Mouse (Mus musculus): ENCODE data around the gene Pcnx.

The Pcnx gene

DNA sequence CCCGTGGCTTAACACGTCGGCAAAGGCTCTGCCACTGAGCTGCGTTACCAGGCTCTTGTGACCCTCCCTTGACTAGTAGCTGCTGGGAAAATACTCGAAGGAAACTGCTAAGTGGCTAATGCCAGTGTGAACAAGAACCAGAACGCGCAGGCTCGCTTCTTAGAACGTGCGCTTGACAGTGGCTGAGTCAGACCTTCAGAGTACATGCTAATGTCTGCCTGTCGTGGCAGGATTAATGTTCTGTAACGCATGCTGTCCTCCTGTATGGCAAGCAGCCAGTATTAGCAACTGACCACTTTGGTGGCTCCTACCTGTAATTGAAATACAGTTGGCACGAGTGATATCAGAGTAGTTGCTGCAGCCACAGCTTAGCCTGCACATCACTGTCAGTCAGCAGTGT lies 72.2 kb downstream of the Pcnx start:
- H3K4me1 ChIP-seq (replicated peaks; ENCODE audit: low read depth, low read length) = peaks cover 9% of the 10 kb centered on the region
- no peaks in the 10 kb centered on the region for H3K27me3 ChIP-seq (ENCODE audit: insufficient read depth, low read length)
- no peak for TF ChIP-seq CTCF (conservative IDR thresholded peaks at IDR 0.05; ENCODE audit: low read length)
- no peak for TF ChIP-seq NANOG (IDR thresholded peaks at IDR 0.05; ENCODE audit: borderline replicate concordance, low read length)
- TF ChIP-seq POU5F1 (IDR thresholded peaks at IDR 0.05; ENCODE audit: borderline replicate concordance, low read length) = no peak

DNA sequence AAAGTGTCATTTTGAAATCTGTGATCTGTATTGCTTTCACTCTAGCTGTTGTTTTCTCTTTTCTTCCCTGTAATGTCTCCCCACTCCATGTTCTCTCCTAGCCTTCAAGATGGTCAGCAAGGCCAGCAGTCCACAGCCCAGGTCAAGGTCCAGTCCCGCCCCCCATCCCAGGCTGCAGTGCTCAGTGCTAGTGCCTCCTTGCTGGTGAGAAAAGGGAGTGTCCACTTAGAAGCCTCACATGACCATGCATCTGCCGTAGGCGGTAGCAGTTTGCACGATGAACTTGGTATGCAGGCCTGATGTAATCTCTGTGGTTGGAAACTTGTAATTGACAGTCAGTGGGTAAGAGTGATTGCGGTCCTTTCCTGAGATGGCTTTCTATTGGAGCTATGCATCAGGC lies 73.6 kb downstream of the Pcnx start:
- Histone ChIP-seq H3K4me3 (replicated peaks; ENCODE audit: low read length) (no peak overlapping the region), H3K36me3 (ENCODE audit: insufficient read depth, low read length) (no peaks in the 10 kb centered on the region), H3K9me3 (ENCODE audit: low read length) (no peaks in the 10 kb centered on the region), H3K4me1 (replicated peaks; ENCODE audit: low read depth, low read length) (peaks cover 9% of the 10 kb centered on the region), H3K27me3 (ENCODE audit: insufficient read depth, low read length) (no peaks in the 10 kb centered on the region)
- no peak for TF ChIP-seq NANOG (IDR thresholded peaks at IDR 0.05; ENCODE audit: borderline replicate concordance, low read length)
- TF ChIP-seq POU5F1 (IDR thresholded peaks at IDR 0.05; ENCODE audit: borderline replicate concordance, low read length) = no peak
- no peak for TF ChIP-seq CTCF (conservative IDR thresholded peaks at IDR 0.05; ENCODE audit: low read length)

More for the DNA sequence above, 72.2 kb downstream of the Pcnx start:
- no peaks in the 10 kb centered on the region for H3K36me3 ChIP-seq (ENCODE audit: insufficient read depth, low read length)
- H3K9me3 ChIP-seq (ENCODE audit: low read length) = no peaks in the 10 kb centered on the region
- no peak overlapping the region for H3K4me3 ChIP-seq (replicated peaks; ENCODE audit: low read length)

DNA sequence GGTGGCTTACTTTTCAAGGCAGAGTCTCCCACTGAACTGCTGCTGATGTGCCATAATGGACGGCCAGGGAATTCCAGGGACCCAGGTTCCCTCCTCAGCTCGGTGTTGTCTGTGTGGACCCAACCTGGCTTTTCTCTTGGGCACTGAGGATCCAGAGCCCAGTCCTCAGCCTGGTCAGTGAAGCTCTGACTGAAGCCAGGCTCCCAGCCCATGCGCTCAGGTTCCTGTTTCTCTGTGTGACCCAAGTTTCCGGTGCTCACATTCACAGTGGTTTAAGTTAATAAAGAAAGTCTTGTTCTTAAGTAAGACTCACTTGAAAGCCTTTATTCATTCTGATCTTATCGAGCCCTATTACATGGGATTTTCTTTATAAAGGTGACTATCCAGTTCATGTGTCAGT lies 74.7 kb downstream of the Pcnx start:
- TF ChIP-seq POU5F1 (IDR thresholded peaks at IDR 0.05; ENCODE audit: borderline replicate concordance, low read length) (no peak), CTCF (conservative IDR thresholded peaks at IDR 0.05; ENCODE audit: low read length) (no peak), NANOG (IDR thresholded peaks at IDR 0.05; ENCODE audit: borderline replicate concordance, low read length) (no peak)
- H3K4me1 ChIP-seq (replicated peaks; ENCODE audit: low read depth, low read length) = peaks cover 9% of the 10 kb centered on the region
- no peaks in the 10 kb centered on the region for H3K27me3 ChIP-seq (ENCODE audit: insufficient read depth, low read length)
- no peaks in the 10 kb centered on the region for H3K9me3 ChIP-seq (ENCODE audit: low read length)
- no peaks in the 10 kb centered on the region for H3K36me3 ChIP-seq (ENCODE audit: insufficient read depth, low read length)
- no peak overlapping the region for H3K4me3 ChIP-seq (replicated peaks; ENCODE audit: low read length)

DNA sequence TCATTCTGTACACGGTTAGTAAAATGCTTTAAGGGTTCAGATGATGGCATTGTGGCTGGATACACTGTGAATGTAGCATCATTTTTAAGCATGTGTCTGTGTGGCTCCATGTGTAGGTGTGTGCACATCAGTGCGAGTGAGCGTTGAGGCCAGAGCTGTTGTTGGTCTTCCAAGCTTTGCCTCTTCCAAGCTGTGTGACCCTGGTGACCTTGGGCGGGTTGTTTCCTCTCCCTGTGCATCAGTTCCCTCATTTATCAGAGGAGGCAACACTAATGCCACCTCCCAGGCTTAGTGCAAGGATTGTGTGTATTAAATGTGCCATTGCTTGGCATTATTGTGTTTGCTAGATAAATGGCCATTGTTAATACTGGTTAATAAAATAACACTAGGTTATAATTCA lies 76.2 kb downstream of the Pcnx start:
- no peaks in the 10 kb centered on the region for H3K27me3 ChIP-seq (ENCODE audit: insufficient read depth, low read length)

DNA sequence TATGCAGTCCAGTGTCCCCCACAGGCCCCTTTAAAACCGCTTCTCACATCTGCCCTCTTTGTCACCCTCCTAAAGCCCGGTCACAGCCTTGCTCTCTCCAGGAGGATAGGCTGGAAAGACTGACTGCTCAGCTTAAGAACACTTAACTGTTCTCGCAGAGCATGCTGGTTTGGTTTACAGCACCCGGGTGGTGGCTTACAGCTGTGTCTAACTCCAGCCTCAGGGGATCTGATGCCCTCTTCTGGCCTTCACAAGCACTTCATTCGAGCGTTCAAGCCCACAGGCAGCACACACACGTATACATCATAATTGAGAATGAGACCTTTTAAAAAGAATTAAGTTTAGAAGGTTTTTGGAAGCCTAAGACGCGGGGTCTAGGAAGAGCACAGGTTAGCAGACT lies 81.4 kb downstream of the Pcnx start:
- H3K4me3 ChIP-seq (replicated peaks; ENCODE audit: low read length) = no peak overlapping the region
- H3K4me1 ChIP-seq (replicated peaks; ENCODE audit: low read depth, low read length) = peaks cover under 1% of the 10 kb centered on the region; the same call in 1 of the 2 replicates
- no peaks in the 10 kb centered on the region for H3K36me3 ChIP-seq (ENCODE audit: insufficient read depth, low read length)
- no peaks in the 10 kb centered on the region for H3K27me3 ChIP-seq (ENCODE audit: insufficient read depth, low read length)
- no peak; the same call in 1 of the 2 replicates for TF ChIP-seq CTCF (conservative IDR thresholded peaks at IDR 0.05; ENCODE audit: low read length)
- TF ChIP-seq POU5F1 (IDR thresholded peaks at IDR 0.05; ENCODE audit: borderline replicate concordance, low read length) = no peak
- TF ChIP-seq NANOG (IDR thresholded peaks at IDR 0.05; ENCODE audit: borderline replicate concordance, low read length) = no peak
- no peaks in the 10 kb centered on the region for H3K9me3 ChIP-seq (ENCODE audit: low read length)

More for the DNA sequence above, 76.2 kb downstream of the Pcnx start:
- TF ChIP-seq CTCF (conservative IDR thresholded peaks at IDR 0.05; ENCODE audit: low read length) = no peak
- TF ChIP-seq POU5F1 (IDR thresholded peaks at IDR 0.05; ENCODE audit: borderline replicate concordance, low read length) = no peak
- no peak for TF ChIP-seq NANOG (IDR thresholded peaks at IDR 0.05; ENCODE audit: borderline replicate concordance, low read length)
- H3K36me3 ChIP-seq (ENCODE audit: insufficient read depth, low read length) = no peaks in the 10 kb centered on the region
- peaks cover 9% of the 10 kb centered on the region for H3K4me1 ChIP-seq (replicated peaks; ENCODE audit: low read depth, low read length)
- no peaks in the 10 kb centered on the region for H3K9me3 ChIP-seq (ENCODE audit: low read length)
- H3K4me3 ChIP-seq (replicated peaks; ENCODE audit: low read length) = no peak overlapping the region

DNA sequence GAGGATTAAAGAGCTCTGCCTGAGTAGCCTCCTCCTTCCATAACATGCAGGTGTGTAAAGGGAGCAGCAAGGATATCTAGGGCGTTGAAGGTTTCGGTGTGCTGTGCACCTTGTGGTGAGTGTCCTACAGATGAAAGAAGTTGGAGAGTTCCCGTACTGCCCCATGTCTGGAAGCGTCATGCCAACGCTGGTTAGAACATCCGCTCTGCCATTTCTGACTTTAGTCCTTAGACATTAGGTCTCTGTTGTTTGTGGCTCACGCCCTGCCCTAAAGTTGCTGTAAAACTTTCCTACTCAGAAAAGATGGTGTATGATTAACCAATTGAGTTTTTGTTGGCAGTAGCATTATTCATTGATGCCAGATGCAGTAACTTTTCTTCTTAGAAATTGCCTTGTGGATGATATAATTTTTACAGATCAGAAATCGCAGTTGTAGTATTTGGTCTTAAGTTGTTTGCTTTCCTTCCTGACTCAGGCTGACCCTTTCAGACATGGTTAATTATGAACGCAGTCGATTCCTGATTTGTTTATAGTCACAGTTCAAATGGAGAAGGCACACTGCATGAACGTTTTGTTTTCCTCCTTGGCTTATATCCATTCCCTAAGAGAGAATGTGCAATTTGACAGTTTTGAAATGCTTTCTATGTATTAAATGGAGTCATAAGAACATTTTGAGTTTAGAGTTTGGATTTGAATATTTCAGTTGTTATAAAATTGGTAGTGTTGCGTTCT lies 83.7 kb downstream of the Pcnx start:
- Histone ChIP-seq H3K9me3 (ENCODE audit: low read length) (no peaks in the 10 kb centered on the region), H3K4me3 (replicated peaks; ENCODE audit: low read length) (no peak overlapping the region), H3K27me3 (ENCODE audit: insufficient read depth, low read length) (no peaks in the 10 kb centered on the region), H3K4me1 (replicated peaks; ENCODE audit: low read depth, low read length) (no peaks in the 10 kb centered on the region), H3K36me3 (ENCODE audit: insufficient read depth, low read length) (no peaks in the 10 kb centered on the region)
- TF ChIP-seq POU5F1 (IDR thresholded peaks at IDR 0.05; ENCODE audit: borderline replicate concordance, low read length) = no peak
- TF ChIP-seq NANOG (IDR thresholded peaks at IDR 0.05; ENCODE audit: borderline replicate concordance, low read length) = no peak
- no peak for TF ChIP-seq CTCF (conservative IDR thresholded peaks at IDR 0.05; ENCODE audit: low read length)

DNA sequence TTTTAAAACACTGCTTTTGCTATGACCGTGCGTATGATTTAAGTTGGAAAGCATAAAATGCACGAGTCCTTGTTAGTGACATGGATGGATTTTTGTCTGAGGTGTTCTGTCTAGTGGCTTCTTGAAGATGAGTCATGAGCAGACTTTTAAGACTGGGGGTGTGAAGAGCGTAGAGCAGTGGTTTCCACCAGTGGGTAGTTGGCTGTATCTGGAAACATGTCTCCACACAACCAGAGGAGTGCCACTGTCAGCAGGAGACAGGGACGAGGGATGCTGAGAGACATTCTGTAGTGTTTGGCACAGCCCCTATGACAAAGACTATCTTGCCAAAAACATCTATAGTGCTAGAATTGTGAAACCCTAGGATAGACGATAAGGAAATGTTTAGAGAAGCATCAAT lies 89.2 kb downstream of the Pcnx start:
- no peak overlapping the region for H3K4me3 ChIP-seq (replicated peaks; ENCODE audit: low read length)
- no peaks in the 10 kb centered on the region for H3K9me3 ChIP-seq (ENCODE audit: low read length)
- H3K4me1 ChIP-seq (replicated peaks; ENCODE audit: low read depth, low read length) = no peaks in the 10 kb centered on the region
- TF ChIP-seq CTCF (conservative IDR thresholded peaks at IDR 0.05; ENCODE audit: low read length) (no peak), POU5F1 (IDR thresholded peaks at IDR 0.05; ENCODE audit: borderline replicate concordance, low read length) (no peak), NANOG (IDR thresholded peaks at IDR 0.05; ENCODE audit: borderline replicate concordance, low read length) (no peak)
- H3K27me3 ChIP-seq (ENCODE audit: insufficient read depth, low read length) = no peaks in the 10 kb centered on the region
- no peaks in the 10 kb centered on the region for H3K36me3 ChIP-seq (ENCODE audit: insufficient read depth, low read length)

DNA sequence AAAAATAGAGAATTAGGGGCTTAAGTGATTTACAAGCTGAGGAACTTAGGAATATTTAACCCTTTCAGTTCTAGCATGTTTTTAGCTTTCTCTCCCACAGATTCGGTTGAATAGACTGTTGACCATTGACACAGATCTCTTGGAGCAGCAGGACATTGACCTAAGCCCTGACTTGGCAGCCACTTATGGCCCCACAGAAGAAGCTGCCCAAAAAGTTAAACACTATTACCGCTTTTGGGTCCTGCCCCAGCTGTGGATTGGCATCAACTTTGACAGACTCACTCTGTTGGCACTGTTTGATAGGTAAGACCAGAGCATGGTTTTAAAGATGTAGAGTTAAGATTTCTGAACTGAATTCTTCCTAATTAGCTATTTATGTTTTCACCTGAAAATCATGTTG lies 90.2 kb downstream of the Pcnx start:
- Histone ChIP-seq H3K27me3 (ENCODE audit: insufficient read depth, low read length) (no peaks in the 10 kb centered on the region), H3K4me1 (replicated peaks; ENCODE audit: low read depth, low read length) (no peaks in the 10 kb centered on the region), H3K4me3 (replicated peaks; ENCODE audit: low read length) (no peak overlapping the region), H3K36me3 (ENCODE audit: insufficient read depth, low read length) (no peaks in the 10 kb centered on the region), H3K9me3 (ENCODE audit: low read length) (no peaks in the 10 kb centered on the region)
- TF ChIP-seq POU5F1 (IDR thresholded peaks at IDR 0.05; ENCODE audit: borderline replicate concordance, low read length) (no peak), NANOG (IDR thresholded peaks at IDR 0.05; ENCODE audit: borderline replicate concordance, low read length) (no peak), CTCF (conservative IDR thresholded peaks at IDR 0.05; ENCODE audit: low read length) (no peak)

DNA sequence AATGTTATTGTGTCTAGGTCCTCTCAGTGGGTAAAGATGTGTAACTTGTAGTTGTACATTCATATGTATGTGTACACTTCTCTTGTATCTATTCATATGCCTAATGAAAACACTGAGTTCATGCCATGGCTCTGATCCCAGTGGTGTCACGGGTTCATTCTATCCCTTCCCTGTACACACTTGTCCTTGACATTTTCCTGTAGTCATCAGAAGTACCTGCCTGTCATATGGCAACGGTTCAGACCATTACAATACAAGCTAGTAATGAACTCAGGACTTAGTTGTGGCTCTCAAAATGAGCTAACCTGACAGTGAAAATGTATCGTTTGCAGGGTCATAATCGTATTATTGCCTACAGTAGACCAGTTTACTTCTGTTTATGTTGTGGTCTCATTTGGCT lies 98.5 kb downstream of the Pcnx start:
- Histone ChIP-seq H3K4me3 (replicated peaks; ENCODE audit: low read length) (no peak overlapping the region), H3K27me3 (ENCODE audit: insufficient read depth, low read length) (no peaks in the 10 kb centered on the region)
- TF ChIP-seq CTCF (conservative IDR thresholded peaks at IDR 0.05; ENCODE audit: low read length) = no peak
- no peak for TF ChIP-seq POU5F1 (IDR thresholded peaks at IDR 0.05; ENCODE audit: borderline replicate concordance, low read length)
- no peak for TF ChIP-seq NANOG (IDR thresholded peaks at IDR 0.05; ENCODE audit: borderline replicate concordance, low read length)

More for the DNA sequence above, 98.5 kb downstream of the Pcnx start:
- Histone ChIP-seq H3K4me1 (replicated peaks; ENCODE audit: low read depth, low read length) (no peaks in the 10 kb centered on the region), H3K9me3 (ENCODE audit: low read length) (no peaks in the 10 kb centered on the region), H3K36me3 (ENCODE audit: insufficient read depth, low read length) (no peaks in the 10 kb centered on the region)
